Mouse (Mus musculus): Measurements from ENCODE around the gene Pcdh7. TPM values are rescaled to one million over a fixed set of nuclear protein-coding genes. Genes with fewer than 3 reads are reported as not detected.

Pcdh7 gene
- polyA plus RNA-seq, 1 experiment from 2014 or later: 6.8 TPM

GRCm38 (mm10) chr5:57797951-57798670, 80.3 kb downstream of the Pcdh7 start:
- no peak for DNase-seq (ENCODE audit: low spot score)
- H3K27me3 ChIP-seq (ENCODE audit: control insufficient read depth, insufficient read depth, low read length): no peaks in the 10 kb centered on the region
- 82% methylated on average over 7 of the region's 7 CpGs for WGBS

GRCm38 (mm10) chr5:57803108-57803507, 85.3 kb downstream of the Pcdh7 start:
- no peaks in the 10 kb centered on the region for H3K4me1 ChIP-seq (ENCODE audit: control insufficient read depth, insufficient read depth, low read length)
- no peak overlapping the region for H3K4me2 ChIP-seq (ENCODE audit: low read depth, severe bottlenecking)
- ATAC-seq (ENCODE audit: insufficient number of reproducible peaks, low FRiP score, low TSS enrichment, low read depth) (no peak), DNase-seq (ENCODE audit: low spot score) (no peak)
- H3K4me3 ChIP-seq (ENCODE audit: low read depth, low read length): no peak overlapping the region
- no peak overlapping the region for H3K27ac ChIP-seq (replicated peaks; ENCODE audit: low read depth, low read length)
- no peaks in the 10 kb centered on the region for H3K36me3 ChIP-seq (ENCODE audit: control insufficient read depth, insufficient read depth, low read length)
- H3K9ac ChIP-seq (ENCODE audit: low read length): no peak overlapping the region
- H3K27me3 ChIP-seq (ENCODE audit: control insufficient read depth, insufficient read depth, low read length): no peaks in the 10 kb centered on the region
- WGBS: 77% methylated on average over 3 of the region's 3 CpGs
- no peaks in the 10 kb centered on the region for H3K9me3 ChIP-seq (ENCODE audit: control insufficient read depth, low read length)

More at GRCm38 (mm10) chr5:57797951-57798670, 80.3 kb downstream of the Pcdh7 start:
- ATAC-seq (ENCODE audit: insufficient number of reproducible peaks, low FRiP score, low TSS enrichment, low read depth): no peak
- Histone ChIP-seq H3K9ac (ENCODE audit: low read length) (no peak overlapping the region), H3K36me3 (ENCODE audit: control insufficient read depth, insufficient read depth, low read length) (no peaks in the 10 kb centered on the region), H3K4me3 (ENCODE audit: low read depth, low read length) (no peak overlapping the region), H3K9me3 (ENCODE audit: control insufficient read depth, low read length) (no peaks in the 10 kb centered on the region), H3K4me2 (ENCODE audit: low read depth, severe bottlenecking) (no peak overlapping the region), H3K27ac (replicated peaks; ENCODE audit: low read depth, low read length) (no peak overlapping the region), H3K4me1 (ENCODE audit: control insufficient read depth, insufficient read depth, low read length) (no peaks in the 10 kb centered on the region)

GRCm38 (mm10) chr5:57803890-57804289, 86.1 kb downstream of the Pcdh7 start:
- Histone ChIP-seq H3K9ac (ENCODE audit: low read length) (no peak overlapping the region), H3K9me3 (ENCODE audit: control insufficient read depth, low read length) (no peaks in the 10 kb centered on the region), H3K27ac (replicated peaks; ENCODE audit: low read depth, low read length) (no peak overlapping the region), H3K4me3 (ENCODE audit: low read depth, low read length) (no peak overlapping the region), H3K4me1 (ENCODE audit: control insufficient read depth, insufficient read depth, low read length) (no peaks in the 10 kb centered on the region), H3K27me3 (ENCODE audit: control insufficient read depth, insufficient read depth, low read length) (no peaks in the 10 kb centered on the region), H3K4me2 (ENCODE audit: low read depth, severe bottlenecking) (no peak overlapping the region), H3K36me3 (ENCODE audit: control insufficient read depth, insufficient read depth, low read length) (no peaks in the 10 kb centered on the region)
- WGBS: 71% methylated on average over 5 of the region's 5 CpGs
- ATAC-seq (ENCODE audit: insufficient number of reproducible peaks, low FRiP score, low TSS enrichment, low read depth): no peak
- DNase-seq (ENCODE audit: low spot score): no peak

- Histone ChIP-seq H3K4me3 (ENCODE audit: low read depth, low read length) (no peak overlapping the region), H3K9me3 (ENCODE audit: control insufficient read depth, low read length) (no peaks in the 10 kb centered on the region), H3K4me2 (ENCODE audit: low read depth, severe bottlenecking) (no peak overlapping the region), H3K36me3 (ENCODE audit: control insufficient read depth, insufficient read depth, low read length) (no peaks in the 10 kb centered on the region), H3K27me3 (ENCODE audit: control insufficient read depth, insufficient read depth, low read length) (no peaks in the 10 kb centered on the region), H3K4me1 (ENCODE audit: control insufficient read depth, insufficient read depth, low read length) (no peaks in the 10 kb centered on the region; the same call in 1 of the 2 replicates), H3K27ac (replicated peaks; ENCODE audit: low read depth, low read length) (no peak overlapping the region), H3K9ac (ENCODE audit: low read length) (no peak overlapping the region)
- ATAC-seq (ENCODE audit: insufficient number of reproducible peaks, low FRiP score, low TSS enrichment, low read depth): no peak
- DNase-seq (ENCODE audit: low spot score): no peak
- 67% methylated on average over 2 of the region's 2 CpGs for WGBS
Measured at GRCm38 (mm10) chr5:57807350-57807749, 89.6 kb downstream of the Pcdh7 start.

DNA sequence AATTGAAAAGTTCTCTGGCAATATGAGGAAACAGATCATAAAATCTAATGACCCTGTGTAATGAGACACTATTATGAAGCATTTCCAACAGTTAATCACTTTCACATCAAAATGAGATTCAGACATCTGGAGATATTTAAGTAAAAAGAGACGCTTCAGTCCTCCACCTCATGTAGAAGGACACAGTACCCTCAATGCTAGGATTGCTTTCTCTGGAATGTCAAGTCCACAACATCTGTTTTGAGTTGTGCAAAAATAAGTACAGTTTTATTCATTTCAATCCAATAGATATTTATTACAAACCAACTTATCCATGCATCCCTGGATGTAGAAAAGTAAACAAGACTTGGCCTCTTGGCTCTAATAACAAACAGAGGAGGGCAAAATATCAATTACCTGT, 92.9 kb downstream of the Pcdh7 start:
- H3K9me3 ChIP-seq (ENCODE audit: control insufficient read depth, low read length): no peaks in the 10 kb centered on the region
- H3K4me1 ChIP-seq (ENCODE audit: control insufficient read depth, insufficient read depth, low read length): no peaks in the 10 kb centered on the region; the same call in 1 of the 2 replicates
- H3K27ac ChIP-seq (replicated peaks; ENCODE audit: low read depth, low read length): no peak overlapping the region
- no peaks in the 10 kb centered on the region for H3K36me3 ChIP-seq (ENCODE audit: control insufficient read depth, insufficient read depth, low read length)
- no peak overlapping the region for H3K4me3 ChIP-seq (ENCODE audit: low read depth, low read length)
- no peaks in the 10 kb centered on the region for H3K27me3 ChIP-seq (ENCODE audit: control insufficient read depth, insufficient read depth, low read length)
- 7% methylated on average over 1 of the region's 1 CpGs for WGBS
- no peak overlapping the region for H3K9ac ChIP-seq (ENCODE audit: low read length)
- ATAC-seq (ENCODE audit: insufficient number of reproducible peaks, low FRiP score, low TSS enrichment, low read depth) (no peak), DNase-seq (ENCODE audit: low spot score) (no peak)
- H3K4me2 ChIP-seq (ENCODE audit: low read depth, severe bottlenecking): no peak overlapping the region

DNA sequence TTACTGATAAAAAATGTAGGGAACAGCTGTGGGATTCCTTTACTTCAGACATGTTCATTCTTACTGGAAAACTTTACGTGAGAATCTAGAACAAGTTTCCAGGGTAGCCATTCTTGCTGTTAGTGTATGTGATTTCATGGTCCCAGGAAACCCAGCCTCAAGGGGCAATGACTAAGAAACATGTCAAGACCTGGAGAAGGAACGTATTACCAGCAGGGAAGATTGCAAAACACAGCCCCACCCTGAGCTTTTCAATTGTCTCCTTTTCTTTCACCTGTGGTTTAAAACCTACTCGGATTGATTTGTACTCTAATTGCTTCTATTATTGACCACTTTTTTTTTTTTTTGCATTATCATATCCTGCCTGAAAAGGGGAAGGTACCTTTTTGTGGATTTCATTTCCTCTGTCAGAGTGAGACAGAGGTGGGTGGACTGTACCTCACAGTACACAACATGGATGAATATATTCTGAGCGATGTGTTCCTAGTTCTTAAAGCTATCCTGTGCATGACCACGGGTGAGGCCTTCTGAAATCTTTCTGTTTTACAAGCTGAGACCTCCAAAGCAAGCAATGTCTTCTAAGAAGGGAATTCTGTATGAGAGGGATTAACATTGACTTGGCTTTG, 98.3 kb downstream of the Pcdh7 start:
- 82% methylated on average over 5 of the region's 5 CpGs for WGBS
- Histone ChIP-seq H3K27ac (replicated peaks; ENCODE audit: low read depth, low read length) (no peak overlapping the region), H3K4me2 (ENCODE audit: low read depth, severe bottlenecking) (no peak overlapping the region), H3K36me3 (ENCODE audit: control insufficient read depth, insufficient read depth, low read length) (no peaks in the 10 kb centered on the region), H3K27me3 (ENCODE audit: control insufficient read depth, insufficient read depth, low read length) (no peaks in the 10 kb centered on the region), H3K4me3 (ENCODE audit: low read depth, low read length) (no peak overlapping the region), H3K9me3 (ENCODE audit: control insufficient read depth, low read length) (no peaks in the 10 kb centered on the region), H3K9ac (ENCODE audit: low read length) (no peak overlapping the region), H3K4me1 (ENCODE audit: control insufficient read depth, insufficient read depth, low read length) (no peaks in the 10 kb centered on the region; the same call in 1 of the 2 replicates)
- ATAC-seq (ENCODE audit: insufficient number of reproducible peaks, low FRiP score, low TSS enrichment, low read depth) (no peak), DNase-seq (ENCODE audit: low spot score) (no peak)

- DNase-seq (ENCODE audit: low spot score) (no peak), ATAC-seq (ENCODE audit: insufficient number of reproducible peaks, low FRiP score, low TSS enrichment, low read depth) (no peak)
- no peaks in the 10 kb centered on the region for H3K27me3 ChIP-seq (ENCODE audit: control insufficient read depth, insufficient read depth, low read length)
- no peaks in the 10 kb centered on the region for H3K9me3 ChIP-seq (ENCODE audit: control insufficient read depth, low read length)
- no peaks in the 10 kb centered on the region for H3K36me3 ChIP-seq (ENCODE audit: control insufficient read depth, insufficient read depth, low read length)
- H3K9ac ChIP-seq (ENCODE audit: low read length): no peak overlapping the region
- no peak overlapping the region for H3K4me3 ChIP-seq (ENCODE audit: low read depth, low read length)
- H3K4me2 ChIP-seq (ENCODE audit: low read depth, severe bottlenecking): no peak overlapping the region
- H3K27ac ChIP-seq (replicated peaks; ENCODE audit: low read depth, low read length): no peak overlapping the region
- H3K4me1 ChIP-seq (ENCODE audit: control insufficient read depth, insufficient read depth, low read length): no peaks in the 10 kb centered on the region; the same call in 1 of the 2 replicates
- 73% methylated on average over 2 of the region's 2 CpGs for WGBS
Measured at GRCm38 (mm10) chr5:57819788-57820187, 102.0 kb downstream of the Pcdh7 start.

GRCm38 (mm10) chr5:57821099-57821498, 103.3 kb downstream of the Pcdh7 start:
- Histone ChIP-seq H3K36me3 (ENCODE audit: control insufficient read depth, insufficient read depth, low read length) (no peaks in the 10 kb centered on the region), H3K9me3 (ENCODE audit: control insufficient read depth, low read length) (no peaks in the 10 kb centered on the region), H3K9ac (ENCODE audit: low read length) (no peak overlapping the region), H3K4me3 (ENCODE audit: low read depth, low read length) (no peak overlapping the region), H3K27me3 (ENCODE audit: control insufficient read depth, insufficient read depth, low read length) (no peaks in the 10 kb centered on the region), H3K27ac (replicated peaks; ENCODE audit: low read depth, low read length) (no peak overlapping the region), H3K4me2 (ENCODE audit: low read depth, severe bottlenecking) (no peak overlapping the region), H3K4me1 (ENCODE audit: control insufficient read depth, insufficient read depth, low read length) (no peaks in the 10 kb centered on the region; the same call in 1 of the 2 replicates)
- WGBS: 84% methylated on average over 8 of the region's 8 CpGs
- no peak for ATAC-seq (ENCODE audit: insufficient number of reproducible peaks, low FRiP score, low TSS enrichment, low read depth)
- DNase-seq (ENCODE audit: low spot score): no peak
